Mouse (Mus musculus) intestine, embryonic 16.5 days (tissue): ENCODE measurements around the gene Cwc15. TPM values are rescaled to one million over a fixed set of nuclear protein-coding genes. Genes with fewer than 3 reads are reported as not detected.

Experiments
- ATAC-seq: fragments of 200-750 bp; cut with Nextera tagmentation; 2 replicates; pipeline ENCODE4 v1.8.0; 2017; ENCODE audit warnings: moderate TSS enrichment, moderate library complexity
- H3K27ac ChIP-seq: fragments of 300-500 bp; sonication (generic); 2 replicates; pipeline ENCODE4 v1.5.1; 2014; ENCODE audit warnings: mild to moderate bottlenecking, low read length
- H3K27me3 ChIP-seq: fragments of 300-500 bp; sonication (generic); replicated peaks from 2 replicates; pipeline ENCODE4 v1.6.1; 2014; ENCODE audit warnings: low read length, control low read depth, mixed read lengths; ENCODE audit not compliant: control insufficient read depth, insufficient read depth
- H3K36me3 ChIP-seq: fragments of 300-500 bp; sonication (generic); 2 replicates; pipeline ENCODE4 v1.6.1; 2014; ENCODE audit warnings: low read length, control low read depth; ENCODE audit not compliant: control insufficient read depth, insufficient read depth
- H3K4me1 ChIP-seq: fragments of 300-500 bp; sonication (generic); 2 replicates; pipeline ENCODE4 v1.6.1; 2014; ENCODE audit warnings: low read length, control low read depth, mixed read lengths; ENCODE audit not compliant: control insufficient read depth, insufficient read depth
- H3K4me2 ChIP-seq: fragments of 300-500 bp; sonication (generic); 2 replicates; pipeline ENCODE4 v1.6.1; 2014; ENCODE audit warnings: low read depth, low read length, control low read depth
- H3K4me3 ChIP-seq: fragments of 300-500 bp; sonication (generic); 2 replicates; pipeline ENCODE4 v1.5.1; 2014; ENCODE audit warnings: mild to moderate bottlenecking, low read length
- H3K9ac ChIP-seq: fragments of 300-500 bp; sonication (generic); 2 replicates; pipeline ENCODE4 v1.6.1; 2014; ENCODE audit warnings: low read depth, low read length
- H3K9me3 ChIP-seq: fragments of 300-500 bp; sonication (generic); 2 replicates; pipeline ENCODE4 v1.6.1; 2016; ENCODE audit warnings: low read length, control low read depth; ENCODE audit not compliant: control insufficient read depth
- WGBS: fragments of 180-500 bp; shearing (Covaris S2); extraction: QIAGEN DNeasy Blood & Tissue Kit; methylation state at CpG from one replicate; pipeline ENCODE4 v1.1.7; 2014; 5-methylcytosine and 5-hydroxymethylcytosine counted together
- polyA plus RNA-seq: library from polyadenylated mRNA; unstranded; fragments of >200 nt; fragmentation: Nextera tagmentation; extraction: Ambion mirVana; gene quantifications from 2 replicates; pipeline ENCODE4 v1.2.1, GENCODE M21; 2015

The Cwc15 gene
- polyA plus RNA-seq, 1 experiment from 2014 or later: 133 TPM

- H3K4me2 ChIP-seq: no peak overlapping the region
- H3K9ac ChIP-seq: no peak overlapping the region
- no peaks in the 10 kb centered on the region for H3K9me3 ChIP-seq
- H3K27ac ChIP-seq: no peak overlapping the region
- H3K4me1 ChIP-seq: peaks cover 15% of the 10 kb centered on the region
- WGBS: 54% methylated on average over 1 of the region's 1 CpGs
- H3K27me3 ChIP-seq: no peaks in the 10 kb centered on the region
- no peak for ATAC-seq
- no peaks in the 10 kb centered on the region for H3K36me3 ChIP-seq
- no peak overlapping the region for H3K4me3 ChIP-seq
Measured at GRCm38 (mm10) chr9:14517296-14517695, 16.9 kb downstream of the Cwc15 start.

- no peak for ATAC-seq
- H3K9ac ChIP-seq: no peak overlapping the region
- H3K36me3 ChIP-seq: no peaks in the 10 kb centered on the region
Measured at GRCm38 (mm10) chr9:14518105-14518504, 17.7 kb downstream of the Cwc15 start.

GRCm38 (mm10) chr9:14520971-14521670, 20.7 kb downstream of the Cwc15 start:
- 40% methylated on average over 3 of the region's 3 CpGs for WGBS

More at GRCm38 (mm10) chr9:14518105-14518504, 17.7 kb downstream of the Cwc15 start:
- no peaks in the 10 kb centered on the region for H3K9me3 ChIP-seq
- no peak overlapping the region for H3K4me3 ChIP-seq
- no peaks in the 10 kb centered on the region for H3K27me3 ChIP-seq
- no peak overlapping the region for H3K4me2 ChIP-seq
- no peak overlapping the region for H3K27ac ChIP-seq
- WGBS: 81% methylated on average over 3 of the region's 3 CpGs
- H3K4me1 ChIP-seq: peaks cover 15% of the 10 kb centered on the region

GRCm38 (mm10) chr9:14521695-14522094, 21.3 kb downstream of the Cwc15 start:
- 23% methylated on average over 2 of the region's 2 CpGs for WGBS
- Histone ChIP-seq H3K4me2 (no peak overlapping the region), H3K9me3 (no peaks in the 10 kb centered on the region), H3K4me3 (no peak overlapping the region), H3K9ac (no peak overlapping the region), H3K4me1 (peaks cover 15% of the 10 kb centered on the region), H3K27ac (no peak overlapping the region), H3K36me3 (no peaks in the 10 kb centered on the region), H3K27me3 (no peaks in the 10 kb centered on the region)
- peak; percentile 36; the same call in 1 of the 2 replicates for ATAC-seq

More at GRCm38 (mm10) chr9:14520971-14521670, 20.7 kb downstream of the Cwc15 start:
- no peaks in the 10 kb centered on the region for H3K9me3 ChIP-seq
- H3K4me2 ChIP-seq: no peak overlapping the region
- H3K27ac ChIP-seq: no peak overlapping the region
- peaks cover 15% of the 10 kb centered on the region for H3K4me1 ChIP-seq
- no peaks in the 10 kb centered on the region for H3K27me3 ChIP-seq
- no peak for ATAC-seq
- H3K36me3 ChIP-seq: no peaks in the 10 kb centered on the region
- no peak overlapping the region for H3K9ac ChIP-seq
- H3K4me3 ChIP-seq: no peak overlapping the region

- H3K9me3 ChIP-seq: no peaks in the 10 kb centered on the region
- no peak overlapping the region for H3K4me2 ChIP-seq
- no peaks in the 10 kb centered on the region for H3K27me3 ChIP-seq
- no peaks in the 10 kb centered on the region for H3K36me3 ChIP-seq
- no peak overlapping the region for H3K9ac ChIP-seq
- no peak overlapping the region for H3K4me3 ChIP-seq
- peaks cover 15% of the 10 kb centered on the region for H3K4me1 ChIP-seq
- ATAC-seq: peak; percentile 83
- 5% methylated on average over 4 of the region's 4 CpGs for WGBS
- H3K27ac ChIP-seq: no peak overlapping the region
Measured at GRCm38 (mm10) chr9:14523408-14524043, 23.1 kb downstream of the Cwc15 start.

- Histone ChIP-seq H3K4me2 (no peak overlapping the region), H3K36me3 (no peaks in the 10 kb centered on the region), H3K4me1 (no peaks in the 10 kb centered on the region), H3K27me3 (no peaks in the 10 kb centered on the region), H3K9me3 (no peaks in the 10 kb centered on the region), H3K27ac (no peak overlapping the region), H3K4me3 (no peak overlapping the region), H3K9ac (no peak overlapping the region)
- 37% methylated on average over 5 of the region's 5 CpGs for WGBS
- peak; percentile 67 for ATAC-seq
Measured at GRCm38 (mm10) chr9:14530004-14530403, 29.6 kb downstream of the Cwc15 start.

GRCm38 (mm10) chr9:14532283-14532682, 31.9 kb downstream of the Cwc15 start:
- H3K9me3 ChIP-seq: no peaks in the 10 kb centered on the region
- no peaks in the 10 kb centered on the region for H3K4me1 ChIP-seq
- no peak overlapping the region for H3K4me3 ChIP-seq
- H3K36me3 ChIP-seq: no peaks in the 10 kb centered on the region
- no peak overlapping the region for H3K9ac ChIP-seq
- WGBS: 50% methylated on average over 3 of the region's 3 CpGs
- no peaks in the 10 kb centered on the region for H3K27me3 ChIP-seq
- H3K27ac ChIP-seq: no peak overlapping the region
- no peak overlapping the region for H3K4me2 ChIP-seq
- no peak for ATAC-seq

- ATAC-seq: no peak
- WGBS: 92% methylated on average over 2 of the region's 2 CpGs
- Histone ChIP-seq H3K4me3 (no peak overlapping the region), H3K4me2 (no peak overlapping the region), H3K9me3 (no peaks in the 10 kb centered on the region), H3K4me1 (no peaks in the 10 kb centered on the region), H3K27ac (no peak overlapping the region), H3K9ac (no peak overlapping the region), H3K36me3 (no peaks in the 10 kb centered on the region), H3K27me3 (no peaks in the 10 kb centered on the region)
Measured at GRCm38 (mm10) chr9:14533659-14534058, 33.2 kb downstream of the Cwc15 start.

GRCm38 (mm10) chr9:14534833-14535456, 34.5 kb downstream of the Cwc15 start:
- Histone ChIP-seq H3K9me3 (no peaks in the 10 kb centered on the region), H3K4me3 (no peak overlapping the region), H3K27me3 (no peaks in the 10 kb centered on the region), H3K27ac (no peak overlapping the region), H3K9ac (no peak overlapping the region), H3K4me2 (no peak overlapping the region), H3K4me1 (no peaks in the 10 kb centered on the region), H3K36me3 (no peaks in the 10 kb centered on the region)
- ATAC-seq: no peak
- WGBS: 73% methylated on average over 9 of the region's 9 CpGs
